Mouse (Mus musculus) spleen, postnatal 36 days (tissue): ENCODE measurements around the gene Tspo.

Experiments used
- DNase-seq, 2 experiments: peaks; one replicate each; pipeline ENCODE4 v3.0.0; 2022; ENCODE audit warnings: low spot score in 2 of 2, mixed read lengths in 1 of 2

Gene Tspo

DNA sequence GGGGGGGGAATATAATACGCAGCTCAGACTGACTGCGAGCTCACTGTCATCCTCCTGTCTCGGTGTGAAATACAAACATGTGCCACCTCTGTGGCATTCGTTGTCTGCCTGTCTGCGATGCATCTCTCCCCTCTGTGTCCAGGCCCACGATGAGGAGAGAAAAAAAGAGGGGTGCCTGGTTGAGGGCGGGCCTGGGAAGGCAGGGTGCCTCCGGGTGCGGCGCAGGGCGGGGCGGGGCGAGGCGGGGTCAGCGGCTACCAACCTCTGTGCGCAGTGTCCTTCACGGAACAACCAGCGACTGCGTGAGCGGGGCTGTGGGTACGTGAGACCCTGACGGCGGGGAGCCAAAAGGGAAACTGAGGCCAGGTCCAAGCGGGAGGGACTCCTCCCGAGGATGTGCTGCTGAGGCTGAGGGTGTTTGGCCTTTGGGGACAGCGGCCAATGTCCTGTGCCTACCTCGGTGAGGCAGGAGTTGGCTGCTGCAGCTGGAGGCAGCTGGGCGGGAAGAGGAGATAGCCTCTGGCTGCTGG lies at the start of gene Tspo, which contains the start of gene Mcat:
Tspo (plus strand) TSS at position 266 of the 530 bp plus-strand sequence.
Mcat (minus strand) TSS at position 461 of the 530 bp plus-strand sequence.
- peak; percentile 80 to 83 for DNase-seq

DNA sequence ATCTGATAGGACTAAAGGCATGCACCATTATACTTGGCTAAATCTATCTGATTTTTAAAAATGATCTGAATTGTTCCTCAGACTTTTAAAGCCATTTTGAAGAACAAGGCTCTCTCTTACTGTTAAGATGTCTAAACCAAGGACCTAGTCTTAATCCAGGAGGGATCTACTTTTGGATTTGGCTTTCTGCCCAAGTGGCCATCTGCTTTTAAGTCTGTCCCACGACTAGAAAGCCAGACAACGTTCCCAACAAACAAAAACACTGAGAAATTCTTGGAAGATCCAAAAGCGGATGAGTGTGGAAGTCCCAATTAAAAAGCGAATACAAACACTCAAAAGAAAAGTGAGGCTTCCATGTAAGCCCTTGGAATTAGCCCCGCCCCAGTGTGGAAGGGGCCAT lies 48.4 kb upstream of the Tspo start:
- no peak for DNase-seq

DNA sequence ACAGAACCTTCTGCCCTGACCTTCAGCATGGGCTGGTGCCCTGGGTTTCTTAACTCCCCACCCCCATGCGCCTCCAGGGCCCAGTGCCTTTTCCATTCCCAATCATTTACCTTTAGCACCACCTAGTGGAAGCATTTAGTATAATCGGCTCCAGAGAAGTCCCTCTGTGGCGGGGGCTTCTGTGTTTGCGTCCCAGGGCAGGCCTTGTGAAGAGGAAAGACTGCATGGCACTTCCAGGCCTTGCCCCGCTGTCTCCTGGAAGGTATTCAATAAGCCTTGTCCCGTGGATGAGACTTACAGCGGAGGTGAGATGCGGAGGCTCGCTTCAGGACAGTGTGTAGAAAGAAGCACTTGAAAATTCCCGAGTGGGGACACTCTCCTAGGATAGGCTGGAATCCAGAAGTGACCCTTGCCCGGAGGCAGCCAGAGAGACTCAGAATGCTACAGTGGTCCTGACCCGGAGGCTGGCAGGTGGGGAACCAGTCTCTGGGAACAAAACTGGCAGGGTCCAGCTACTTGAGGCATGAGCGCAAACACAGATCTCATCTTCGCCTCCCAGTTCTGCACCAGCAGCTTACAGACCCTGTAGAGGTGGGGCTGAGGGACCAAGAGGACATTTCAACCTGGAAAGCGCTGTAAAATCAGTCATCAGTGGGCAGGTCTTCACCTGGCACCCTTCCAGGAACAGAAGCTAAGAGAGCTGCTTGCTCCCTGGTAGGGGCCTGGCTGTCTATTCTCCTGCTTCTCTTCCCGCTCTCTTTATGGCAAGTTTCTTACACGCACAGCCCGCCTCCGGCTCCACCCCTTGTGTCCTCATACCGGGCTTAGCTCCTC lies 45.0 kb upstream of the Tspo start:
- DNase-seq, result peak; percentile 35 to 59

DNA sequence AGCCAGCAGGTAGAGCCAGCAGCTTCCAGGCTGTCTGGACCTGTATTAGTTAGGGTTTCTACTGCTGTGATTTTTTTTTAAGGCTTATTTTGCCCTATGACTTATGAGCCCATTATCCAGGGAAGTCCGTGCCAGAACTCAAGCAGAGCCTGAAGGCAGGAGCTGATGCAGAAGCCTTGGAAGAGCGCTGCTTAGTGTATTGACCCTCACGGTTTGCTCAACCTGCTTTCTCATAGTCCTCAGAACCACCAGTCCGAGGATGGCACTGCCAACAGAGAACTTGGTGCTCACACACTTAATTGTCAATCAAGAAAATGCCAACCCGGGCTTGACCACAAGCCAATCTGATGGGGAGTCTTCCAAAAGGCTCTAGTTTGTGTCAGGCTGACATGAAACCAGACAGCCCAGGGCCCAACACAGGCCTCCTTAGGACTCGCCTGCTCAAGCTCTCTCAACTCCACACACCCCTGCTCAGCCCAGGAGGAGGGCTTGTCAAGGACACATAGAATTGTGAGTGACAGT lies 42.5 kb upstream of the Tspo start:
- DNase-seq, result no peak

DNA sequence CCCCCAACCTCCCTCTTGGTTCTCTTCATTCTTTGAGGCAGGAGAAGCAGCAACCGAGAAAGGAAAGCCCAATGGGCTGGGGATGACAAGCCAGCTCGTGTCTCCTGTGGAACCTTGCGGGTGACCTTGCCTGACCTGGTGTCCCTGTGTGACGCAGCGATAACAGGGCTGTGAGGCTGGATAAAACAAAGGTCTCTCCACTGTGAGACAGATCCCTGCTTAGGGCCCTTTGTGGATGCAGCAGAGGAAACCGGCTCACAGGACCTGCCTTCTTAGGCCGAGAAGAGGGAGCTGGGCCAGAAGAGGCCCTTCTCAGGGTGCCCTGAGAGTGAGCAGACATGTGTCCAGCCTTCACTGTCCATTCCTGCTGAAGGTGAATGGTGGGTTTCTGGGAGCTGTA lies 40.2 kb upstream of the Tspo start:
- no peak for DNase-seq

DNA sequence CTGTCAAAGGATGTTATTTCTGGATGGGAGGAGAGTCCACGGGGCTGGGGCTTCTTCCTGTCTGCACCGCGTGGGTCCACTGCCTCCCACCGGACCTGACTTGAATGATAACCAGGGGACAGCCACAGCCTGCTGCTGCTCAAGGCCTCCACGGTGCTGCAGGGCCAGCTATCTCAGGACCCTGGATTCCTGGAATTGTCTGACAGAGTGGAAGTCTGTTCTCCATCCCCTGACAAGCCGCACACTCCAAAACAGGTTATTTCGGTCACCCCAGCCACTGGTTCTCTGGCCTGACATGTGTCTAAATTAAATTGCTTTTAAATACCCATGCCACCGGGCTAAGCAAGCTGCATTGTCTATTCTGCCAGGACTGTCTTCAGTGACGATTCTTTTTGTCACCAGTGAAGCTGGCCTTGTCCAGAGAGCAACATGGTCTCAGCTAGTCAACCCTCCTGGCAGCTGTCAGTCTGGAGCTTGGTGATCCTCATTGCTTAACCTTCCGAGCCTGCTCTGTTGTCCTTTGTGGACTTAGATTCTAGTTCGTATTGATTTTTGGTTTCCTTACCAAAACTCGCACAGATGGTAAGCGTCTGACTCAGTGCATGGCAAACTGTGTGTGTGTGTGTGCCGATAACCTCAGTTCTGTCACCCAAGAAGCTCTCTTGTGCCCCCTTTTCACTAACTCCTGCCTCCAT lies 39.6 kb upstream of the Tspo start:
- DNase-seq, result no peak

DNA sequence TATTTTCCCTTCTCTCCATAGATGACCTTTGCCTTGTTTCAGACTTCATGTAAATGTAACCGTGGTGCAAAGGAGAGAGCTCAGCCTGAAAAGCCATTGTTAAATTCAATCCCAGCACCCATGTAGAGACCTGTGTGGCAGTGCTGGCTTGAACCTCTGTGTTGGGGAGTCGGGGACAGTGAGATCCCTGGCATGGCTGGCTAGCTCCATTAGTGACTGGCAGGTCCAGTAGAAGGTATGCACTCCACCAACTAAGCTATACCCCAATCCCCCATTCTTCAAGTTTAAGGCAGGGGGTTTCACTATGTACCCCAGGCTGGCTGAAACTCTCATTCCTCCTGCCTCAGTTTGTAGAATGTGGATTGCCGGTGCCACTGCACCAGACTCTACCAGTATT lies 39.1 kb upstream of the Tspo start:
- DNase-seq, result no peak

DNA sequence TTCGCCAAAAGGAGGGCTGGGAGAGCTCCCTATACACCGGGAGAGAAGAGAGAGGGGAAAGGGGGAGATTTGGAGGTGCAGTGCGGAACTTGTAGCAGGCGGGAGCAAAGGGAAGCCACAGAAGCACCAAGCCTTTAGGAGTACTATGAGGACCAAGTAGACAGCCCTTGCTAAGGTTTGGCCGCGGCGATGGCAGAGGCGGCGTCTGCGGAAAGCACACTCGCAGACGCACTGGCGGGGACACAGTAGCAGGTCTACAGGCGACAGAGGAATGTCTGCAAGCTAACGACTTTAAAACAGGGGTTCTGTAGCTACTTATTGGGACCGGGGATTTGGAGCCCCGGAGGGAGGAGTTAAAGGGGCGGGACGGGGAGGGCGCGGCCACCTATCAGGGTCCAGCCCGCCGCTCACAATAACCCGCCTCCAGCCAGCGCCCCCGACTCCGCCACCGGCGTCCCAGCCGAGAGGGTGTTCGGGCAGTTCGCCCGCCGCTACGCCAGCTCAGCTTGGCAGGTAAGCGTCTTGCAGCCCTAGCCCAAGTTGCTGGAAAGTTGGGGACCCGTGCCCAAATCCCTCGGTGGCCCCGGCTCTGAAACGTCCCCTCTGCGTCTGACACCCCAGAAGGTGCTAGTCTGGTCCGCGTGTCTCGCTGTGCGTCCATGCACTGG lies 36.8 kb upstream of the Tspo start, which contains the start of gene Bik:
Bik (plus strand) TSS at position 439 of the 668 bp plus-strand sequence.
- peak; percentile 34 for DNase-seq

DNA sequence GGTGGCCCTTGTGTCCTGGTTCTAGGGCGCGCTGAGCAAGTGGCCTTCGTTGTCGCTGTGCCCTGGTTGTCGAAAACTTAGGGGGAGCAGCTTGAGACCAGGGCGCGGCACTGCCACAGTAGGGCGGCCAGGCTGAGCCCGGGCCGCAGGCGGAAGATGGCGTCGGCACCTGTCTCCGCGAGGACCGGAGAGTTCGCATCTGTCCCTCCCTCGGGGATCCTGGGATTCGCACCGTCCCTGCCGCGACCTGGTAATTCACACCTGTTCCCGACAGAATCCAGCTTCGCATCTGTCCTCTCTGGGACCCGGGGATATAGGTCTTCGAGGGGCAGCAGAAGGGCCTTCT lies 36.3 kb upstream of the Tspo start:
- peak in 1 of 2 experiments; percentile 2 for DNase-seq

DNA sequence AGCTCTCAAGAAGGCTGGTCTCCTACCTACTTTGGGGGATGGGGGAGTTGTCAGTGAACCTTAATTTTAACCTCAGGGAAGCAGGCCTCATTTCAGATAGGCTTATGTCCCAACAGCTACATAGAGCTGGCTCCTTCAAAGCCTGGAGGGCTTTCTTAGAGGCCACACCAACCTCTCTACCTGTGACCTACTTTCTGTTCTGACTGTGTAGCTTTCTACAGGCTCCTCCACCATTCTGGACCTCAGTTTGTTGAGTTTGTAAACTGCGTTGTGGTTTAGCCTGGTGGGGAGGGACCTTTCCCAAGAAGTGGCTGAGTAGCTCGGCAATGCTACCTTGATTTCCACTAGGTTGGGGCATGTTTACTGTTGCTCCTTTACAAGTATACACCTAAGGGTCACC lies 35.6 kb upstream of the Tspo start:
- no peak for DNase-seq

DNA sequence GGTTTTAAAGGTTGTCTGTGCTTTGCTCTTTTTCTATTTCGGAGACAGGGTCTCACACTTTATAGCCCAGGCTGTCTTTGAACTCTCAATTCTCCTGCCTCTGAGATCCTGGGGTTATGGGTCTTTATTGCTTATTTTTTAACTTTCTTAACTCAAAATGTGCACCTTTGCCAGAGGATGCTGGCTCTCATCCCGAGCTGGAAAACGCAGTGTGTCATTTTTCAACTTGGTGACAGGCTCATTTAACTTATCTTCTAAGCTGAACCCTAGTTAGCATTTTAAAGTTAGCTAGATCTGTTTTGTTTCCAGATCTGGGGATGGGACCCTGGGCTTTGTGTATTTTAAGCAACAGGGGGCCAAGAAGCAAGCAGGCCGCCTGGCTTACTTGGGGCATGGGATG lies 34.5 kb upstream of the Tspo start:
- no peak for DNase-seq

DNA sequence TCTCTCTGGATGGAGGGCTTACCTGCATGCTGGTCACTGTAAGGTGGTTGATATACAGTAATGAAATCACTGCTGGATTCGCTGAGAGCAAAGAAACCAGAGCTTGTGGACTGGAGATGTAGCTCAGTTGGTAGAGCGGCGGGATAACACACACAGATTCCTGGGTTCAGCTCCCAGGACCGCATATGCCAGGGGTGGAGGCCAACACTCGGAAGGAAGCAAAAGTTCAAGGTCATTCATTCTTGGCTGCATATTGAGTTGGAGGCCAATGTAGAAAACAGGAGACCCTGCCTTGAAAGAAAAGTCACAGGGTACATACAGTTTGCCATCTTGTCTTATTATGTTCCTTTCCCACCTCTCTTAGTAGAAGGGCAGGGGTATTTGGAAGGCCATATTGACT lies 33.6 kb upstream of the Tspo start:
- DNase-seq, result no peak

DNA sequence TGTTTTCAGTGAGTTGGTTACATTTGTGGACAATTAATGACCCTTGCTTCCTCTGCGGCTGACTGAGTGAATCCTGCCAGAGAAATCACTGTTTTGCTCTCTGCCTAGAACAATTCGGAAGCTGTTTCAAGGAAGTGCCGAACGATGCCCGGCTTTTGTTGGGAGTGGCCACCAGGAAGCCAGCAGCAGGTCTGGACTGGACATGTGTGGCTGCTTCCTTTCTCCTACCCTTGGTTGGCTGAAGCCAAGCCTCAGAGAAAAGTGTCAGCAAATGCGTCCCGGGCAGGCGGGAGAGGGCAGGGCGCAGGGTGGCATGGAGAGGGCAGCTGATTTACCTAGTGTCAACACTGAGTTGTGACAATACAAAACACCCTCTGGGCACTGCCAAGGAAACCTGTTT lies 33.2 kb upstream of the Tspo start:
- DNase-seq, result no peak

DNA sequence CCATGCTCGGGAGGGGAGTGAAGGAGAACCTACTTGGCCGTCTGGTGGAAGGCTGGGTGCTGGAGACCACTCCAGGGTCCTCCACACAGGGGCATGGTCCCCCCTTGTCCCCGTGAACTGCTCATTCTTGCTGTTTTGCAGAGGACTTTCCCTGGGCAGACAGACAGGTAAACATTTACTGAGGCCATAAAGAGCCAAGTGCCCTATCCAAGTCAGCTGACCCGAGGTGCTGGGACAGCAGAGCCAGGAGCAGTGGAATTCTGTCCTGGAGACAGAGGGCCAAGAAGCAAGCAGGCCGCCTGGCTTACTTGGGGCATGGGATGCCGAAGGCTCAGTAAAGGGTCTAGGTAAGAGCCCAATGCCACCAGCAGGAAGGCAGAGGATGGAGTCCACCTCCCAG lies 32.7 kb upstream of the Tspo start:
- no peak for DNase-seq

DNA sequence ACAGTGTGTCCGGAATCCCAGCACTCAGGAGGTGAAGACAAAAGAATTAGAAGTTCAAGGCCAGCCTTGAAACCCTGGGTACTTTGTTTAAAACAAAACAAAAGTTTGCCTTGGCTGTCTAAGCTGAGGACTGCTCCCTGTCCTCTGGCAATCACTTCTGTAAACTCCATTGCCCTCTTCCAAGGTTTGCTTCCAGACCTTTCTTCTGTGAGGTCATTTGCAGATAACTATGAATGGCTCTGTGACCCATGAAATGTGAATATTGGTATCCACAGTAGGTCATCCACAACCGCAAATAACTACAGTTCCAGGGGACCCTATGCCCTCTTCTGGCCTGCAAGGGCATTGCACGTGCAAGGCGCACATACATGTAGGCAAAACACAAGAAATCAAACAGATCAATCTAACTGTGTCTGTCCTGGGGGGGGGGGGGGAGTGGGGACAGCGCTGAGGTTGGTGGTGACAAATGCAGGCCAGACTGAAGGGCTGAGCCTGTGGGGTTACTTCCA lies 31.4 kb upstream of the Tspo start:
- DNase-seq, result no peak

DNA sequence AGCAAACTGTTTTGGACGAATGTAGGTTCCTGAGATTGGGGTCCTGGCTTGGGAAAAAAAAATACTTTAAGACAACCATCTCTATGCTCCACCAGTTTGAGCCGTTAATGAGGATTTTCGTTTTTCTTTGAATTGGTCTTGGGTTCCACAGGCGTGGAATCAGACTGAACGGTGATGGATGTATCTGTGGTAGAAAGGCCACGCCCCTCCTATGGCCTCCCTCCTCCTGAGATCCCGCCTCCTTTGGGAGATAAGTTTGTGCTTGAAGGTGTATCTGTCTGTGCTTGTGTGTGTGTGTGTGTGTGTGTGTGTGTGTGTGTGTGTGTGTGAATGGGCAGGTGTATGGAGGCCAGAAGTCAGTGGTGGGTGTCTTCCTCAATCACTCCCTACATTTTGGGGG lies 30.8 kb upstream of the Tspo start:
- DNase-seq, result no peak

DNA sequence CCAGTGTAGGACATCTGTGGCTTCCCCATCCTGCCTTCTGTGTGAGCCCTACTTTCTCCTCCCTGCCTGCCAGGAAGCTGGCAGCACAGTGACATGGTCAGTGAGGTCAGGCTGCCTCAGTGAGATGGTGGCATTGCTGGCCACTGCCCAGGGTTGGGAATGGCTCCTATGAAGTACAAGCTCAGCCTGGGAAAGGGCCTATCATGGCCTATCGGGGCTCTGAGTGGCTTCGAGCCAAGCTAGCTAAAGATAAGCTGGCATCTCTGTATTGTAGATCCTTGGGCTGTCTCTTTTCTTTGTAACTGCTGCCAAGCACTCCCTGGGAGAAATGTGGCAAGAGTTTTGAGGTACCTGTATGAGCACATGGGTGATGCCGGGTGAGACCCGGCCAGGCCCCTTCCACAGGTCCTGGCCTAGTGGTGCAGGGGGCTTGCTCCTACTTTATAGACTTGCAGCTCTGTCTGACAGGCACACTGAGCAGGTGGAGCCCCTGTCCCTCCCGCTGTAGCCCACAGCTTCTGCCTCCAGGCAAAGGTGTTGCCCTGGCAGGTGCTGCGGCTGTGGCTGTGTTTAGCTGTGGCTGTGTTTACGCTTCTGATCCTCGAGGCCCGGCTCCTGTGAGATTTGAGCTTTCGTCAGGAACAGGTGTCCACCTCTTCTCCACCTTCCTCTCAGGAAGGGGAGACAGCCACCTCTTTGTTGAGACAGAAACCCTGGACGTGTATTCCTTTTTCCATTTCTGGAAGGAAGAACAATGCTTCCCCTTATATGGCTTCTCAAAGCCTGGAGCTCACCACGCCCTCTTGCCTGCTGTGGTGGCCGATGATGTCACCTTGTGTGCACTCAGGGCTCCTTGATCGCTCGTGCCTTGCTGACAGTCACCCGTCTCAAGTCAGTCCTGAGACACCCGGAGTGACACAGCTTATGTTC lies 28.2 kb upstream of the Tspo start:
- DNase-seq, result no peak

DNA sequence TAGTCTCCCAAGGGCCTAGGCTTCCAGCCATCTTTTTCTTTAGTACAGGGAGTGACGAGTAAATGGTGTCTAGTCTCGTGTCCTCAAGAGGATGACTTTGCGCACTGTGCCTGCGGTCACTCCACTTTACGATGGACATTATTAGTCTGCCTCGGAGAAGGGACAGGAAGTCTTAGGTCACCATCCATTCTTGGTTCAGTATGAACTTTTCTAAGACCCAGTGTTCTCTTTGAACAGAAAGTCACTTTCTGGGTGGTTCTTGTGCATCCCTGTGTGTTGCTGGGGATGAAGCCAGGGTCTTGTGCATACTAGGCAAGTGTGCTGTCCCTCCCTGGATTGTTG lies 27.5 kb upstream of the Tspo start:
- no peak for DNase-seq

DNA sequence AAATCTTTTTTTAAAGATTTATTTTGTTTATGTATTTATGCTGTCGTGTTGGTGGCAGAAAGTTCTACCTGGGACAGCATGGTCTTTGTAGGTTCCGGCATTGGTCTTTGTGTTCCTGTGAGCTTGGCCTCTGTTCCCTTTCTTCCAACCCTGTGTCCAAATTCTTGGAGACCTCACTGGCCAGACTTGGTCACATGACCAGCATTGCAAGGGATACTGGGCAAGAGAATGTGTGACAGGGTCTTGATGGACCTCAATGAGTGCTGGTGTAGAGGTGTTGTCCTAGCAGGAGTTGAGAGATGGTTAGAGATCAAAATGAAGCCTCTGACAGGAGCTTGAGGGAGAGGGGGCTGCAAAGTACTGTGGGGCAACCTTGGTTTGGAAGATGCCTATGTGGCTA lies 24.5 kb upstream of the Tspo start:
- no peak for DNase-seq

DNA sequence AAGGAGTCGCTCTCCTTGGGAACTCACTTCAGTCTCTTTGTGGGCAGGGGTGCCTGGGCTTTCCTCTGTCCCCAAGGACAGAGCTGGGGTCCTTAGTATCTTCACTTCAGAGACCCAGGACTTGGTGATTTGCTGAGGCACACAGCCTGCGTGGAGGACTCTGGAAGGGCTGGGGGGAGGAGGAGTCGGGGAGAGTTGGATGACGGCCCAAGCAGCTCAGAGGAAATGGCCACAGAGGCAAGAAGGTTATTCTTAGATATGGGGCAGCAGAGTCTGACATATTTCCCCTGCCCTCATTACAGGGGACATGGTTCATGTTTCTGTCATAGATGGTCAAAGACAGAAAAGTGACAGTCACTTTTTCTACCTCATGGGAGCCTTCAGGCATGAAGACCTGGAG lies 23.5 kb upstream of the Tspo start:
- DNase-seq, result no peak
